Mouse (Mus musculus) layer of hippocampus, postnatal 10 days (tissue): ENCODE measurements around the gene Rhno1. TPM values are rescaled to one million over a fixed set of nuclear protein-coding genes. Genes with fewer than 3 reads are reported as not detected.
A peak's percentile ranks its signal among the peaks of the same experiment; 100 is the strongest.
"Not testable (repeated sequence)": the region's sequence is repeated elsewhere in the genome, so short reads cannot be mapped to it uniquely, and the experiment has no call there.

Source experiments
- DNase-seq, 2 experiments: peaks; one replicate each; pipeline ENCODE4 v3.0.0; 2021; ENCODE audit warnings: low spot score in 2 of 2
- long read RNA-seq: library from polyadenylated mRNA; stranded (forward); transcript quantifications from one replicate; pipeline ENCODE4 v2.0.0, GENCODE M21; 2023
- total RNA-seq, 2 experiments: library from RNA; stranded (reverse); gene quantifications; 2 replicates each; pipeline ENCODE4 v1.2.3; 2021

Gene Rhno1
- 10 to 100 TPM; 21.8 to 22.6 TPM for total RNA-seq
- long read RNA-seq, transcript Rhno1-202 (3 exons, 1,108 nt), result major isoform, 7 of 20 reads
- long read RNA-seq, partial matches to known transcripts, result 1 of 20 reads
- long read RNA-seq, other reads (novel, unspliced or antisense), result 9 of 20 reads

- peak; percentile 82 to 89 for DNase-seq
These were observed at the start of gene Rhno1, which contains the start of gene Foxm1 for GRCm38 (mm10) chr6:128362381-128363006. TSS of gene Rhno1 (minus strand) at chr6:128362911. TSS of gene Foxm1 (plus strand) at chr6:128362967.

- DNase-seq, result peak; percentile 88 to 89
These were observed 48.4 kb upstream of the Rhno1 start for GRCm38 (mm10) chr6:128411115-128411514.

GRCm38 (mm10) chr6:128410305-128410704 is 47.6 kb upstream of the Rhno1 start:
- DNase-seq, result no peak

DNA sequence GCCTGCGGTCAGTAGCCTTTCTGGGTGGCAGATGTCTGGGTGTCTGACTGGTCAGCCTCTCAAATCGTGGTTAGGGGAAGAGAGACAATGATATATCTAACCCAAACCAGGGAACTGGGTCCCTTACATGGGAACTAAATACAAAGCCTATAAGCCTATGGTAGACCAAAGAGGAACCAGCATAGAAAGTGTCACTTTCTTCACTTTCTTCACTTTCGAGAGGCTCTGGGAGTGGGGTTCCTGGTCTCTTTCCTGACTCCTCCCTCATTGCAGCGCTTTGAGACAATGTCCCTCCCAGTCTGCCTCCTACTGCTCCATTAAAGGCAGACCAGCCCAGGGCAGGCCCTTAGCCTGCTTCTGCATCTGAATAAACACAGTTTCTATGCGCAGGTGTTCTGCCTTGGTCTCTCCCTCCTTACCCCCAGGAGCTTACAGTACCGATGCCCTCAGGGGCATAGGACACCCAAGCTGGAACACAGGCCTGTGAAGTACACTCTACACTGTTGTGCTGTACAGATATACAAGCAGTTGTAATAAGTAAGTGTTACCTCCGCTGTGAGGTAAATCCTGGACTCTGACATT is 45.9 kb upstream of the Rhno1 start:
- no peak for DNase-seq

DNA sequence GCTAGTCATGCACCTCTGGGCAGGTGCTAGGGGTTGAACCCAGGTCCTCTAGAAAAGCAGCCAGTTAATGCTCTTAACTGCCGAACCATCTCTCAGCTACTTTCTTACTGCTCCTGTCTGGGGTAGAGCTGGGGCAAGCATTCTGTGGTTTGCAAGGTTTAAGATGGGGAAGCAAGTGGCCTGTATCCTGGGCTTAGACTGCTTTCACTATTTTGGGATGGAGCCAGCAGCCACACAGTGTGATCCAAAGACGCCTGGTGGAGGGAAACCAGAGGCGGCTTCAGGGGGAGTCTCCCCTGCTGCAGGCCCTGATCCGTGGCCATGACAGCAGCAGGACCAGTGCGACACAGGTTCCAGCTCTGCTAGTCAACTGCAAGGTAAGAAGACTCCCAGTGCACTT is 42.0 kb upstream of the Rhno1 start:
- no peak for DNase-seq

GRCm38 (mm10) chr6:128399421-128400185 is 36.9 kb upstream of the Rhno1 start:
- DNase-seq, result peak; percentile 43 to 55

DNA sequence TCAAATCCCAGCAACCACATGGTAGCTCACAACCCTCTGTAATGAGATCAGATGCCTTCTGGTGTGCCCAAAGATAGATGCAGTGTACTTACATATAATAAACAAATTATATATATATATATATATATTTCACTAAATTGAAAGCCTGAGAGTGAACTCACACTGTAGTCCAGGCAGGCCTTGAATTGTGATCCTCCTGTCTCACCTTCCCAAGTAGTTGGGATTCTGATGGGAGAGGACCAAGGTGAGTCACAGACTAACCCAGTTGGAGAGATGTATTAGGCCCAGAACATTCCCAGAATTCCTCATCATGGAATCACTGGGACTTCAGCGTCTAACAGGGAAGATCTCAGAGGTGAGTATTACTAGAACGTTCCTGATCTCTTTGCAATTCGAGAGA is 36.3 kb upstream of the Rhno1 start, which contains the start of gene Nrip2:
Nrip2 (plus strand) TSS at position 301 of the 400 bp plus-strand sequence.
- no peak for DNase-seq

GRCm38 (mm10) chr6:128397574-128398261 is 35.0 kb upstream of the Rhno1 start:
- no peak for DNase-seq

- DNase-seq, result no peak
These were observed 28.0 kb upstream of the Rhno1 start for GRCm38 (mm10) chr6:128390683-128391082.

GRCm38 (mm10) chr6:128389185-128389584 is 26.5 kb upstream of the Rhno1 start:
- DNase-seq, result no peak

DNA sequence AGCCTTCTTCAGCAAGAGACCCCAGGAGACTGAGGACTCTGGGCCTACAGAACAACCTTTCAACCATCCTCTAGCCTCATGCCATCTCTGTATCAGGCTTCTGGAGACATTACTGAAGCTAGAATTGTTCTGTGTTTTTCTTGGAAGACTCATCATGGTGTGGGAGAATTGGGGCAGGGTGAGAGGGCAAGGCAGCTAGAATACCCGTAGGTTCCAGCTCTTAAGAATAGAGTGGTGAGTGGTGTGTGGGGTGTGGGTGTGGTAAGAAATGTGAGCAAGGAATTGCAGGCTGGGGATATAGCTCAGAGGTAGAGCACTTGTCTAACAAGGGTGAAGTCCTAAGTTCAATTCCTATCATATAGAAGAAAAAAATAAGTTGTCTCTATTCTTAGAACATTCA is 22.3 kb upstream of the Rhno1 start:
- no peak for DNase-seq

GRCm38 (mm10) chr6:128383752-128384151 is 21.0 kb upstream of the Rhno1 start:
- DNase-seq, result no peak

DNA sequence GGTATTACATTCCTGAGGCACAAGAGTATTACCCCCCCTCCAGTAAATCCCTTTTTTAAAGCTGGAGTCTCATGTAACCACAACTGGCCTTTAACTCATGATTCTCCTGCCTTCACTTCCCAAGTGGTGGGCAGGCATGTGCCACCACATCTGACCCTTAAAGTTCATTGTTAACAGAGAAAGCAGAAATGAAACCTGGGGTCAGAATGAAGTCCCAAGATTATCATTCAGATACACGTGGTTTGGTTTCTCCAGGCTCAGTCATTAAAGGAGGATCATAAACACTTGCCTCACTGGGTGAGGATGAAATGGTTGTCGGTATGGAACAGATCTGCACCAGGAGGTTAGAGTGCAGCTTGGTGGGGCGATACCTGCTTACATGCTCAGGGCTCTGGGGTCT is 18.5 kb upstream of the Rhno1 start:
- DNase-seq, result no peak

DNA sequence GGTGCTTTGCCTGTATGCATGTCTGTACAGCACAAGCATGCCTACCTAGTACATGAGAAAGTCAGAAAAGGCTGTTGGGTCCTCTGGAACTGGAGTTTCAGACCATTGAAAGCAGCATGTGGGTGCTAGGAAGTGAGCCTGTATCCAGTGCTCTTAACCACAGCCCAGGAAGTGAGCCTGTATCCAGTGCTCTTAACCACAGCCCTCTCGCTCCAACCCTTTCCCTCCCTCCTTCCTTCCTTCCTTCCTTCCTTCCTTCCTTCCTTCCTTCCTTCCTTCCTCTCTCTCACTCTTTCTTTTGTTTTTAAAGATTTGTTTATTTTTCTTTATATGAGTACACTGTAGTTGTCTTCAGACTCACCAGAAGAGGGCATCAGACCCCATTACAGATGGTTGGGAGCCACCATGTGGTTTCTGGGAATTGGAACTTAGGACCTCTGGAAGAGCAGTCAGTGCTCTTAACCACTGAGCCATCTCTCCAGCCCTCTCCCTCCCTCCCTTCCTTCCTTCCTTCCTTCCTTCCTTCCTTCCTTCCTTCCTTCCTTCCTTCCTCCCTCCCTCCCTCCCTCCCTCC is 18.0 kb upstream of the Rhno1 start:
- not testable (repeated sequence) for DNase-seq

DNA sequence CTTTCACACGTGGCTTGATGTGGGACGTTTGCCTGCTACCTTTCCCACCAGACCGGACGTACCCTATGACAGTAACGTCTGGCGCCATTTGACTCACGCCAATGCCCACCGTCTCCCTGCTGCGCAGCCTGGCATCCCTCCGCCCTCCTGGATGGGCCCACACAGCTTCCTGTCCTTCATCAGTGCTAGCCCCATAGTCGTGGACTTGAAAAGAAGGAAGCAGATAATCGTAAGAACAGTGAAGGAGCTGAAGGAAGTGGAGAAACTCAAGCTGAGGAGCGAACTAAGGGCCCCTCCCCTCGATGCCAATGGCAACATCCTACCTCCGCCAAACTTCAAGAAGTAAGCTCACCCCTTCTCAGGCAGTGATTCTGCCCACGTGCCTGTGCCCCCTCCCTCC is 16.9 kb upstream of the Rhno1 start:
- no peak for DNase-seq

- DNase-seq, result no peak
These were observed 13.8 kb upstream of the Rhno1 start for GRCm38 (mm10) chr6:128376371-128377085.

GRCm38 (mm10) chr6:128375192-128375591 is 12.5 kb upstream of the Rhno1 start, which contains the start of the genes Tex52 and Gm44596:
TSS of gene Tex52 (plus strand) at chr6:128375456.
TSS of gene Gm44596 (plus strand) at chr6:128375503.
- peak in 1 of 2 experiments; percentile 35 for DNase-seq

- DNase-seq, result no peak
These were observed 7.3 kb upstream of the Rhno1 start for GRCm38 (mm10) chr6:128370040-128370439.

DNA sequence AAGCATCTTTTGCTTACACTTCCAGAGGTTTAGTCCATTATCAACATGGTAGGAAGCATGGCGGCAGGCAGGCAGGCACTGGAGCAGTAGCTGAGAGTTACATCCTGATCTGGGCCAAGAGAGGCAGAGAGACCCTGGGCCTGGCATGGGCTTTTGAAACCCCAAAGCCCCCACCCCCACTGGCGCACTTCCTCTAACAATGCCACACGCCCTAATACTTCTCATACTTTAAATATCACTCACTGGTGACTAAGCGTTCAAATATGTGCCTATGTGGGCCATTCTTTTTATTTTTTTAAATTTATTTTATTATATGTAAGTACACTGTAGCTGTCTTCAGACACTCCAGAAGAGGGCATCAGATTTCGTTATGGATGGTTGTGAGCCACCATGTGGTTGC is 3.8 kb upstream of the Rhno1 start:
- DNase-seq, result no peak

- DNase-seq, result no peak
These were observed 2.0 kb upstream of the Rhno1 start for GRCm38 (mm10) chr6:128364721-128365120.
